Mouse (Mus musculus) embryonic facial prominence, embryonic 11.5 days (tissue): ENCODE measurements around the gene Kat2b. TPM values are rescaled to one million over a fixed set of nuclear protein-coding genes. Genes with fewer than 3 reads are reported as not detected.

ENCODE experiments used
- polyA plus RNA-seq: library from polyadenylated mRNA; unstranded; fragments of >200 nt; fragmentation: Nextera tagmentation; extraction: Ambion mirVana; gene quantifications from 2 replicates; pipeline ENCODE4 v1.2.1, GENCODE M21; 2014

The Kat2b gene
- polyA plus RNA-seq, 1 experiment from 2014 or later, result 3.9 TPM

Other genes with a start within 250 kb of the Kat2b start
- gene Efhb, start 103.5 kb upstream of the Kat2b start, polyA plus RNA-seq, result 0.38 and 0.57 TPM in 2 replicates
- gene Rab5a, start 87.6 kb upstream of the Kat2b start, polyA plus RNA-seq, result 85.0 and 95.6 TPM in 2 replicates
- gene Pp2d1, start 27.4 kb upstream of the Kat2b start, polyA plus RNA-seq, result 0.21 and 0.42 TPM in 2 replicates
- 45.3 and 54.9 TPM in 2 replicates for gene Sgo1, start 122.5 kb downstream of the Kat2b start, polyA plus RNA-seq